ENCODE assay signal across 8 mouse cellular contexts in genomic region chr9:57835841-57836514, GRCm38 (mm10). TPM values are rescaled to one million over a fixed set of nuclear protein-coding genes. Genes with fewer than 3 reads are reported as not detected.
A peak's percentile ranks its signal among the peaks of the same experiment; 100 is the strongest.
DNase-seq lines count a peak whose midpoint lies in the region; ATAC-seq lines count a peak whose summit lies in the region.

No protein-coding gene starts in this region.

- no peaks in the 10 kb centered on the region for H3K9me3 ChIP-seq in kidney, embryonic 15.5 days (replicated peaks)
- no peaks in the 10 kb centered on the region for H3K9me3 ChIP-seq in hindbrain, embryonic 13.5 days
- no peaks in the 10 kb centered on the region for H3K9me3 ChIP-seq in midbrain, embryonic 13.5 days

- H3K4me1 ChIP-seq in kidney, embryonic 15.5 days: peaks cover 48% of the 10 kb centered on the region
- peaks cover 3% of the 10 kb centered on the region; the same call in 1 of the 2 replicates for H3K4me1 ChIP-seq in brown adipose tissue, adult 24 weeks (ENCODE audit: control insufficient read depth, insufficient read depth, insufficient read length, low read length)
- H3K4me1 ChIP-seq in hindbrain, embryonic 13.5 days (replicated peaks): peaks cover 42% of the 10 kb centered on the region
- H3K4me1 ChIP-seq in midbrain, embryonic 13.5 days (replicated peaks): peaks cover 52% of the 10 kb centered on the region

- H3K4me3 ChIP-seq in kidney, embryonic 15.5 days (replicated peaks): peak overlapping the region; percentile 75
- peak overlapping the region; percentile 86 for H3K4me3 ChIP-seq in brown adipose tissue, adult 24 weeks (ENCODE audit: insufficient read depth, low read depth, low read length)
- H3K4me3 ChIP-seq in hindbrain, embryonic 13.5 days: peak overlapping the region; percentile 70
- peak overlapping the region; percentile 87 for H3K4me3 ChIP-seq in midbrain, embryonic 13.5 days (replicated peaks)

- H3K27me3 ChIP-seq in kidney, embryonic 15.5 days: peaks cover 35% of the 10 kb centered on the region
- H3K27me3 ChIP-seq in hindbrain, embryonic 13.5 days: 0 out of 2 replicates have a peak, but pooled peaks cover 4% of the 10 kb centered on the region
- 0 out of 2 replicates have a peak, but pooled peaks cover 7% of the 10 kb centered on the region for H3K27me3 ChIP-seq in midbrain, embryonic 13.5 days

- under 1% methylated on average over 22 of the region's 22 CpGs for WGBS in kidney, embryonic 15.5 days
- WGBS in hindbrain, embryonic 13.5 days: 1% methylated on average over 22 of the region's 22 CpGs
- 2% methylated on average over 22 of the region's 22 CpGs for WGBS in midbrain, embryonic 13.5 days

- DNase-seq in kidney, adult 9 months: no peak
- no peak for DNase-seq in left cerebral cortex, postnatal 10 days (ENCODE audit: extremely low spot score in 1 of 2, low spot score in 2 of 2)
- DNase-seq in left cerebral cortex, postnatal 25 days (ENCODE audit: low spot score in 2 of 2): no peak

- H3K27ac ChIP-seq in kidney, embryonic 15.5 days: peak overlapping the region; percentile 75
- peak overlapping the region; percentile 23; the same call in 1 of the 2 replicates for H3K27ac ChIP-seq in brown adipose tissue, adult 24 weeks (replicated peaks; ENCODE audit: low read depth, low read length)
- peak overlapping the region; percentile 78 for H3K27ac ChIP-seq in hindbrain, embryonic 13.5 days
- H3K27ac ChIP-seq in midbrain, embryonic 13.5 days: peak overlapping the region; percentile 82

- H3K4me2 ChIP-seq in kidney, embryonic 15.5 days: peak overlapping the region; percentile 86
- peak overlapping the region; percentile 62 for H3K4me2 ChIP-seq in hindbrain, embryonic 13.5 days
- peak overlapping the region; percentile 78 for H3K4me2 ChIP-seq in midbrain, embryonic 13.5 days (replicated peaks)

- ATAC-seq in kidney, embryonic 15.5 days (replicated peaks; ENCODE audit: low FRiP score): no peak
- ATAC-seq in hindbrain, embryonic 13.5 days (ENCODE audit: low FRiP score): no peak
- no peak for ATAC-seq in midbrain, embryonic 13.5 days
- ATAC-seq in megakaryocyte-erythroid progenitor cell, adult 5-6 weeks (replicated peaks; ENCODE audit: low FRiP score, low TSS enrichment, poor library complexity, severe bottlenecking): no peak

- H3K36me3 ChIP-seq in kidney, embryonic 15.5 days: no peaks in the 10 kb centered on the region
- H3K36me3 ChIP-seq in hindbrain, embryonic 13.5 days: peaks cover 7% of the 10 kb centered on the region; the same call in 1 of the 2 replicates
- H3K36me3 ChIP-seq in midbrain, embryonic 13.5 days: peaks cover 8% of the 10 kb centered on the region

- intact Hi-C loops in left cerebral cortex, postnatal 10 days (cut with DNase I): loop anchor here (5.0 kb wide), 1 partner anchor 69 kb away; the partner anchor contains the start of gene Clk3
- intact Hi-C loops in left cerebral cortex, postnatal 25 days (cut with DNase I): loop anchor here (1.0 kb wide), 1 partner anchor 71 kb away; the partner anchor contains the start of gene Clk3

- H3K9ac ChIP-seq in kidney, embryonic 15.5 days: peak overlapping the region; percentile 63
- H3K9ac ChIP-seq in hindbrain, embryonic 13.5 days: peak overlapping the region; percentile 84
- H3K9ac ChIP-seq in midbrain, embryonic 13.5 days (replicated peaks): peak overlapping the region; percentile 88

RNA-seq across cellular contexts. Expression of gene Arid3b, which starts 0.6 kb away (rescaled TPM):
- polyA plus RNA-seq in kidney, embryonic 15.5 days (2015; fragmentation: Nextera tagmentation; extraction: Ambion mirVana): 6.2 and 9.1 TPM in 2 replicates
- 2.6 and 4.5 TPM in 2 replicates for polyA plus RNA-seq in brown adipose tissue, adult 24 weeks (2012; ENCODE audit: insufficient read depth, insufficient read length, missing spikeins)
- polyA plus RNA-seq in hindbrain, embryonic 13.5 days (2015; fragmentation: Nextera tagmentation; extraction: Ambion mirVana): 10.9 and 12.8 TPM in 2 replicates
- polyA plus RNA-seq in midbrain, embryonic 13.5 days (2015; fragmentation: Nextera tagmentation; extraction: Ambion mirVana): 15.1 and 18.0 TPM in 2 replicates
- 1 to 10 TPM; 7.7 to 9.3 TPM for total RNA-seq in left cerebral cortex, postnatal 10 days (2021)
- 10 to 100 TPM in 1 of 2 experiments, 1 to 10 TPM in 1; 8.7 to 10.7 TPM for total RNA-seq in left cerebral cortex, postnatal 25 days (2021)
- 2.3 and 3.4 TPM in 2 replicates for total RNA-seq in megakaryocyte-erythroid progenitor cell, adult 5-6 weeks (2014; fragmentation: Nextera tagmentation)
- 1.5 and 3.2 TPM in 2 replicates for total RNA-seq in megakaryocyte-erythroid progenitor cell, adult 5-6 weeks (2017)

Comparison
In these comparisons a context has a peak if more than half of its experiments do, and no peak if none do; other contexts are left out.
1. H3K27ac ChIP-seq: peak in every context shown above with its lines; median percentile 82 in midbrain, embryonic 13.5 days; 78 in hindbrain, embryonic 13.5 days; 75 in kidney, embryonic 15.5 days; 23 in brown adipose tissue, adult 24 weeks.